Mouse (Mus musculus): ENCODE data around the gene Krtap24-1. TPM values are rescaled to one million over a fixed set of nuclear protein-coding genes. Genes with fewer than 3 reads are reported as not detected.

Krtap24-1 gene
- polyA plus RNA-seq, 1 experiment from 2014 or later: not detected

Other genes starting within 250 kb of the Krtap24-1 start
- not detected in 2 replicates for gene Cldn17, start 105.3 kb downstream of the Krtap24-1 start, polyA plus RNA-seq (2016; fragmentation: Nextera tagmentation; extraction: Ambion mirVana)
- gene Cldn8, start 49.1 kb downstream of the Krtap24-1 start, polyA plus RNA-seq (2016; fragmentation: Nextera tagmentation; extraction: Ambion mirVana): 1.6 and 2.9 TPM in 2 replicates
- gene 2310079G19Rik, start 15.4 kb upstream of the Krtap24-1 start, polyA plus RNA-seq (2016; fragmentation: Nextera tagmentation; extraction: Ambion mirVana): not detected in 2 replicates
- not detected in 2 replicates for gene Krtap26-1, start 35.5 kb upstream of the Krtap24-1 start, polyA plus RNA-seq (2016; fragmentation: Nextera tagmentation; extraction: Ambion mirVana)
- gene Krtap27-1, start 59.4 kb upstream of the Krtap24-1 start, polyA plus RNA-seq (2016; fragmentation: Nextera tagmentation; extraction: Ambion mirVana): not detected in 2 replicates
- not detected in 2 replicates for gene 2310061N02Rik, start 95.7 kb upstream of the Krtap24-1 start, polyA plus RNA-seq (2016; fragmentation: Nextera tagmentation; extraction: Ambion mirVana)
- gene Krtap13-1, start 116.6 kb upstream of the Krtap24-1 start, polyA plus RNA-seq (2016; fragmentation: Nextera tagmentation; extraction: Ambion mirVana): not detected in 2 replicates
- not detected in 2 replicates for gene Krtap13, start 139.4 kb upstream of the Krtap24-1 start, polyA plus RNA-seq (2016; fragmentation: Nextera tagmentation; extraction: Ambion mirVana)
- gene 2310034C09Rik, start 146.6 kb upstream of the Krtap24-1 start, polyA plus RNA-seq (2016; fragmentation: Nextera tagmentation; extraction: Ambion mirVana): not detected in 2 replicates
- gene 2310057N15Rik, start 161.9 kb upstream of the Krtap24-1 start, polyA plus RNA-seq (2016; fragmentation: Nextera tagmentation; extraction: Ambion mirVana): not detected in 2 replicates
- gene Gm5965, start 165.6 kb upstream of the Krtap24-1 start, polyA plus RNA-seq (2016; fragmentation: Nextera tagmentation; extraction: Ambion mirVana): not detected in 2 replicates
- gene Gm20741, start 199.9 kb upstream of the Krtap24-1 start, polyA plus RNA-seq (2016; fragmentation: Nextera tagmentation; extraction: Ambion mirVana): not detected in 2 replicates
- not detected in 2 replicates for gene Krtap15, start 207.9 kb upstream of the Krtap24-1 start, polyA plus RNA-seq (2016; fragmentation: Nextera tagmentation; extraction: Ambion mirVana)
- not detected in 2 replicates for gene Krtap14, start 213.9 kb upstream of the Krtap24-1 start, polyA plus RNA-seq (2016; fragmentation: Nextera tagmentation; extraction: Ambion mirVana)

Measured in hindbrain, embryonic 12.5 days (tissue).